Mouse (Mus musculus): ENCODE results near the gene Lrrc28.

Lrrc28 gene

GRCm38 (mm10) chr7:67644833-67645680 is at the start of gene Lrrc28:
Gene Lrrc28, minus strand, starts transcription at chr7:67645268.
- DNase-seq (ENCODE audit: low spot score): peak; percentile 93

GRCm38 (mm10) chr7:67692791-67693538 is 47.9 kb upstream of the Lrrc28 start:
- no peak for DNase-seq (ENCODE audit: low spot score)

GRCm38 (mm10) chr7:67692141-67692540 is 47.1 kb upstream of the Lrrc28 start:
- DNase-seq (ENCODE audit: low spot score): no peak

- DNase-seq (ENCODE audit: low spot score): no peak
Measured at GRCm38 (mm10) chr7:67691036-67691435, 46.0 kb upstream of the Lrrc28 start.

GRCm38 (mm10) chr7:67689793-67690192 is 44.7 kb upstream of the Lrrc28 start:
- DNase-seq (ENCODE audit: low spot score): no peak

- no peak for DNase-seq (ENCODE audit: low spot score)
Measured at GRCm38 (mm10) chr7:67688281-67688680, 43.2 kb upstream of the Lrrc28 start.

GRCm38 (mm10) chr7:67686545-67686944 is 41.5 kb upstream of the Lrrc28 start:
- DNase-seq (ENCODE audit: low spot score): no peak

- no peak for DNase-seq (ENCODE audit: low spot score)
Measured at GRCm38 (mm10) chr7:67683006-67683405, 37.9 kb upstream of the Lrrc28 start.

GRCm38 (mm10) chr7:67681078-67681477 is 36.0 kb upstream of the Lrrc28 start:
- no peak for DNase-seq (ENCODE audit: low spot score)

GRCm38 (mm10) chr7:67678878-67679499 is 33.9 kb upstream of the Lrrc28 start:
- no peak for DNase-seq (ENCODE audit: low spot score)

GRCm38 (mm10) chr7:67673656-67674055 is 28.6 kb upstream of the Lrrc28 start:
- no peak for DNase-seq (ENCODE audit: low spot score)

GRCm38 (mm10) chr7:67672650-67673049 is 27.6 kb upstream of the Lrrc28 start:
- peak; percentile 70 for DNase-seq (ENCODE audit: low spot score)

GRCm38 (mm10) chr7:67670965-67671364 is 25.9 kb upstream of the Lrrc28 start:
- no peak for DNase-seq (ENCODE audit: low spot score)

- no peak for DNase-seq (ENCODE audit: low spot score)
Measured at GRCm38 (mm10) chr7:67663981-67664694, 19.1 kb upstream of the Lrrc28 start.

- no peak for DNase-seq (ENCODE audit: low spot score)
Measured at GRCm38 (mm10) chr7:67662424-67662823, 17.4 kb upstream of the Lrrc28 start.

- no peak for DNase-seq (ENCODE audit: low spot score)
Measured at GRCm38 (mm10) chr7:67658110-67658509, 13.0 kb upstream of the Lrrc28 start.

- DNase-seq (ENCODE audit: low spot score): no peak
Measured at GRCm38 (mm10) chr7:67655186-67655585, 10.1 kb upstream of the Lrrc28 start.

GRCm38 (mm10) chr7:67654668-67655067 is 9.6 kb upstream of the Lrrc28 start:
- DNase-seq (ENCODE audit: low spot score): no peak

- DNase-seq (ENCODE audit: low spot score): no peak
Measured at GRCm38 (mm10) chr7:67652211-67652610, 7.1 kb upstream of the Lrrc28 start.

GRCm38 (mm10) chr7:67648376-67648775 is 3.3 kb upstream of the Lrrc28 start:
- no peak for DNase-seq (ENCODE audit: low spot score)

GRCm38 (mm10) chr7:67647277-67647676 is 2.2 kb upstream of the Lrrc28 start, which contains the start of gene Ttc23:
Gene Ttc23, plus strand, starts transcription at chr7:67647410.
- no peak for DNase-seq (ENCODE audit: low spot score)

- no peak for DNase-seq (ENCODE audit: low spot score)
Measured at GRCm38 (mm10) chr7:67646131-67646530, 1.1 kb upstream of the Lrrc28 start.
